ENCODE assay signal across 1 mouse cellular context in genomic region chr1:23720326-23720725, GRCm38 (mm10).
TF ChIP-seq lines count a peak whose summit lies in the region.

No protein-coding gene starts in this region.

TF ChIP-seq in CH12.LX, 34 proteins besides CTCF, POLR2A, EP300 and RAD21 (continued from another document):
- TF ChIP-seq TCF12 (IDR thresholded peaks at IDR 0.05; ENCODE audit: low read depth, low read length) (no peak), HCFC1 (IDR thresholded peaks at IDR 0.05; ENCODE audit: low read depth, low read length) (no peak), SIN3A (IDR thresholded peaks at IDR 0.05; ENCODE audit: low read length) (no peak), ZC3H11A (IDR thresholded peaks at IDR 0.05; ENCODE audit: low read depth, low read length) (no peak), TBP (conservative IDR thresholded peaks at IDR 0.05; ENCODE audit: low read depth, low read length) (no peak), NELFE (IDR thresholded peaks at IDR 0.05; ENCODE audit: low read depth, low read length) (no peak), UBTF (IDR thresholded peaks at IDR 0.05; ENCODE audit: low read depth, low read length) (no peak), GABPA (IDR thresholded peaks at IDR 0.05; ENCODE audit: insufficient replicate concordance, low read depth, low read length) (no peak), MAFK (IDR thresholded peaks at IDR 0.05; ENCODE audit: insufficient replicate concordance, low read length) (no peak), MYC (IDR thresholded peaks at IDR 0.05; ENCODE audit: low read depth, low read length) (no peak), NRF1 (IDR thresholded peaks at IDR 0.05; ENCODE audit: low read depth, low read length) (no peak), MAX (IDR thresholded peaks at IDR 0.05; ENCODE audit: low read length) (no peak), MEF2A (IDR thresholded peaks at IDR 0.05; ENCODE audit: borderline replicate concordance, low read depth, low read length) (no peak), POLR2AphosphoS2 (IDR thresholded peaks at IDR 0.05; ENCODE audit: low read depth, low read length) (no peak), PAX5 (IDR thresholded peaks at IDR 0.05; ENCODE audit: low read length) (no peak)
